Mouse (Mus musculus): ENCODE results near the gene Uhrf1bp1l.

Uhrf1bp1l gene

GRCm38 (mm10) chr10:89746581-89746980 is 1.8 kb downstream of the Uhrf1bp1l start:
- no peak for DNase-seq

- DNase-seq, result peak; percentile 17 to 21
Observed at GRCm38 (mm10) chr10:89747221-89747905, 2.6 kb downstream of the Uhrf1bp1l start.

GRCm38 (mm10) chr10:89747911-89748310 is 3.1 kb downstream of the Uhrf1bp1l start:
- DNase-seq, result no peak

GRCm38 (mm10) chr10:89748619-89749018 is 3.8 kb downstream of the Uhrf1bp1l start:
- DNase-seq, result no peak

GRCm38 (mm10) chr10:89751069-89751468 is 6.3 kb downstream of the Uhrf1bp1l start:
- DNase-seq, result no peak

- DNase-seq, result no peak
Observed at GRCm38 (mm10) chr10:89755231-89755630, 10.4 kb downstream of the Uhrf1bp1l start.

- DNase-seq, result no peak
Observed at GRCm38 (mm10) chr10:89760772-89761171, 16.0 kb downstream of the Uhrf1bp1l start.

GRCm38 (mm10) chr10:89764457-89765121 is 19.8 kb downstream of the Uhrf1bp1l start:
- no peak for DNase-seq

- DNase-seq, result no peak
Observed at GRCm38 (mm10) chr10:89765790-89766714, 21.3 kb downstream of the Uhrf1bp1l start.

GRCm38 (mm10) chr10:89768352-89769020 is 23.7 kb downstream of the Uhrf1bp1l start:
- DNase-seq, result no peak

- DNase-seq, result no peak
Observed at GRCm38 (mm10) chr10:89769096-89769495, 24.3 kb downstream of the Uhrf1bp1l start.

- DNase-seq, result no peak
Observed at GRCm38 (mm10) chr10:89771894-89772293, 27.1 kb downstream of the Uhrf1bp1l start.

GRCm38 (mm10) chr10:89776029-89776428 is 31.2 kb downstream of the Uhrf1bp1l start:
- no peak for DNase-seq

- DNase-seq, result no peak
Observed at GRCm38 (mm10) chr10:89791870-89792269, 47.1 kb downstream of the Uhrf1bp1l start.

GRCm38 (mm10) chr10:89794121-89794520 is 49.3 kb downstream of the Uhrf1bp1l start:
- DNase-seq, result peak; percentile 9 to 20

- DNase-seq, result no peak
Observed at GRCm38 (mm10) chr10:89819146-89819545, 74.4 kb downstream of the Uhrf1bp1l start.

- peak; percentile 22 to 23 for DNase-seq
Observed at GRCm38 (mm10) chr10:89823906-89824305, 79.1 kb downstream of the Uhrf1bp1l start.

- DNase-seq, result peak; percentile 78 to 79
Observed at GRCm38 (mm10) chr10:89826896-89827295, 82.1 kb downstream of the Uhrf1bp1l start.

- DNase-seq, result no peak
Observed at GRCm38 (mm10) chr10:89832334-89832733, 87.5 kb downstream of the Uhrf1bp1l start.

GRCm38 (mm10) chr10:89833166-89833565 is 88.4 kb downstream of the Uhrf1bp1l start:
- peak; percentile 61 to 66 for DNase-seq

- DNase-seq, result peak; percentile 16 to 41
Observed at GRCm38 (mm10) chr10:89837476-89837875, 92.7 kb downstream of the Uhrf1bp1l start.

GRCm38 (mm10) chr10:89838834-89839233 is 94.0 kb downstream of the Uhrf1bp1l start:
- DNase-seq, result no peak

- DNase-seq, result no peak
Observed at GRCm38 (mm10) chr10:89850951-89851350, 106.2 kb downstream of the Uhrf1bp1l start.
